Mouse (Mus musculus): Measurements from ENCODE around the gene Ndufaf3. TPM values are rescaled to one million over a fixed set of nuclear protein-coding genes. Genes with fewer than 3 reads are reported as not detected.

Gene Ndufaf3
- 54.9 and 58.4 TPM in 2 replicates for polyA plus RNA-seq (2012; rRNA removed; ENCODE audit: low replicate concordance)

DNA sequence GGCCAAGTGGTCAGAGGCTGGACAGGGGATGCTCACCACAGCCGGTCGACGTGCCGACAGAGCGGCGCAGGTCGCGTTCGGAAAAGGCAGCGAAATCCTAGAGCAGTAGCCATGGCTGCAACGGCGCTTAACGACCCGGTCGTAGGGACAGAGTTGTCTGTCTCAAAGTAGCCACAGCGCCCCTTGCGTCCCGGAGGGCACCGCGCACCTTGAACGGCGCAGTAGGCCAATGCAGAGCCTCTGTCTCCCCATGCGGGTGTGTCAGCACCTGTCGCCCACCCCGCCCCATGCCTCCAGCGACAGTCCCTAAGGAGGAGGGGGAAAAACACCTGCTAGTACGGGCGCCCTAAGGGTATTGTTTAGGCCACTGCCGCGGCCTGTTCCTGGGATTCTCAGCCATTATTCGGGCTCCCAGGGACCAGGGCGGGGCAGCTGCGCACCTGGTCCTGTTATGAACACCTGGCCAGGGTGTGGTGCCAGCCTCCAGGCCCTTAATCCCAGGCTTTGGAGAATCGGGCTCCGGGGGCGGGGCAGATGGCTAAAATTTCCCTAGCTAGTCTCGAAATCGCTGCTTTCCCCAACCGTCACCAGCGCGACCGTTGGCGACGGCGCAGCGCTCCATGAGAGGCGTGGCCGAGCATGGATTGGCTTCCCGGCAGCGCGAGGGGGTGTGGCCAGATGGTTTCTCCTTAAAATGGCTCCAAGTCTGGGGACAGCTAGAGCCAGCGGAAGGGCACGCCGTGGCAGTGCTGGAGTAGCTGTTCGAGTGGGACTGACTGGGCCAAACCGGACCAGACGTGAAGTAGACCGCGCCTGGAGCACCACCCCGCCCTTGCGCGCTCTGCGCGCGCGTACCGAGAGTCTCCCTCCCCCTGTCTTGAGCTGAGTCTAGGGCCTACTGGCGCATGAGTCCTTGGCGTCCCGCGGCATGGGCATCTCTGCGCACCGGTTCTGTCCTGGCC is at the start of gene Ndufaf3:
TSS of gene Ndufaf3 (minus strand) at position 620 of the 962 bp plus-strand sequence.

GRCm38 (mm10) chr9:108596998-108597764 is 29.9 kb upstream of the Ndufaf3 start, which contains the start of gene P4htm:
TSS of gene P4htm (minus strand) at chr9:108597667.

DNA sequence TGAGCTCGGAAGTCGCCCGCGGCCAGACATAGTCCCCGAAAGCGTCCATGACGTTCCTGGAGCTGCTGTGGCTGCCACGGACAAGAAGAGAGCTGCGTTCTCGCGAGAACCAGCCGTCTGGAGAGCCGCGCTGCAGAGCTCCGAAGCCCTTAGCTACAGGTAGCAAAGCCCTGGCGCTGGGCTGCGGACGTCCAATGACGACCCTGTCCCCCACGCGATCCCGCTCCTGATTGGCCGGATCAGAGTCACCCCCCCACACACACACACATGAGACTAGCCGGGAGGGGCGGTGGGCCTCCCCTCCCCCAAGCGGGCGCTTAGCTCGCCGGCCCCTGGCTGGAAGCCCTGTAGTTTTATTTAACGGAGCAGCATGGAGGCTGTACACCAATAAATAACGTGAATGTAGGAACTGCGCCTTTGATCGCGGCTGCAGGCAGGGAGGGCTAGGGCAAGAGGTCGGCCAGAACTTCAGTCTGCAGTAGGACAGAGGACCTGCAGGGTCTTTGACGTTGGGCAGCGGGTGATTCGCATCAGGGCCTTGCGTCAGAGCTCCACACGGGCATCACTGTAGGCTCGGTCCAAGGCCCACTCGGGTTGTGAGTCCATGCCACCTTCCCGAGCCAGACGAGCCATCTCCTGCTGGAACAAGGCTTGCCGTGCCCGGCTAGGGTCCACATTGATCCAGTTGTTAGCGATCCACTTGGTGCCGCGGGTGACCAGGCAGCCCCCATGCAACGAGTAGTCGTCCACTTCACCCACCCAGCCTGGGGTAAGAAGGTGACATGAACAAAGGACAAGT is 11.5 kb upstream of the Ndufaf3 start, which contains the start of gene Wdr6:
TSS of gene Wdr6 (minus strand) at position 195 of the 799 bp plus-strand sequence.

DNA sequence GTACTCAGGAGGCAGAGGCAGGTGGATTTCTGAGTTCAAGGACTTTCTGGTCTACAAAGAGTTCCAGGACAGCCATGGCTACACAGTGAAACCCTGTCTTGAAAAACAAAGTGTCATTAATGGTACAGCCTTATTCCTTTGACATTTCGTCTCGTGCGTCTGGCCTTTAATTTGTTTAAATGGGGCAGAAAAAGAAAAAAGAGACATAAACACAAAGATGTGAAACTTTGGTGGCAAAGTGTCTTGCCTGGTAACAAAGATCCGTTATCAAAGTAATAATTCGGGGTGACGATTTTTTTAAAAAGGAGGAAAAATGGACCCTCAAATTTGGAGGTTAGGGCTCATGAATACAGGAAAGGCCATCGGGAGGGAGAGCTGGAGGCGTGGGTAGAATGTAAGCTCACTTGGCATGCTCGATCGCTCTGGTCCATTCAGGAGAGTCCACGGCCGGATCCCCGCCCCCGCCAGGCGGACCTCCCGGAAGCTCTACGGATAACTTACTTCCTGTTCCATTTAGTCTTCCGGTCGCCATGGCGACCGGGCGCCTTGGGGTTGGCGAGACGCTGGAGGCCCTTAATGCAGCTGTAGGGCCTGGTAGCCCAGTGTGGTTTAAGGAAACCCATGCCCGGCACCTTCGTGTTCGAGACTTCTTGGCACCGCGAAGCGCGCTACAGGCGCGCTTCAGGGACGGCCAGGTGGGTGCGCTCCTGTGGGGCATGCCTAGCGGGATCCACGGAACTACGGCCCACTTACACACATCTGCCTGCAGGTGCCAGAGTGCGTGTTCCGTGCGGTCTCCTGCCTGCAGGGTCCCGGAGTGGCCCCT is 2.4 kb upstream of the Ndufaf3 start, which contains the start of gene Dalrd3:
TSS of gene Dalrd3 (plus strand) at position 506 of the 826 bp plus-strand sequence.

GRCm38 (mm10) chr9:108560227-108560841 is 6.9 kb downstream of the Ndufaf3 start, which contains the start of gene Impdh2:
TSS of gene Impdh2 (plus strand) at chr9:108560286.

DNA sequence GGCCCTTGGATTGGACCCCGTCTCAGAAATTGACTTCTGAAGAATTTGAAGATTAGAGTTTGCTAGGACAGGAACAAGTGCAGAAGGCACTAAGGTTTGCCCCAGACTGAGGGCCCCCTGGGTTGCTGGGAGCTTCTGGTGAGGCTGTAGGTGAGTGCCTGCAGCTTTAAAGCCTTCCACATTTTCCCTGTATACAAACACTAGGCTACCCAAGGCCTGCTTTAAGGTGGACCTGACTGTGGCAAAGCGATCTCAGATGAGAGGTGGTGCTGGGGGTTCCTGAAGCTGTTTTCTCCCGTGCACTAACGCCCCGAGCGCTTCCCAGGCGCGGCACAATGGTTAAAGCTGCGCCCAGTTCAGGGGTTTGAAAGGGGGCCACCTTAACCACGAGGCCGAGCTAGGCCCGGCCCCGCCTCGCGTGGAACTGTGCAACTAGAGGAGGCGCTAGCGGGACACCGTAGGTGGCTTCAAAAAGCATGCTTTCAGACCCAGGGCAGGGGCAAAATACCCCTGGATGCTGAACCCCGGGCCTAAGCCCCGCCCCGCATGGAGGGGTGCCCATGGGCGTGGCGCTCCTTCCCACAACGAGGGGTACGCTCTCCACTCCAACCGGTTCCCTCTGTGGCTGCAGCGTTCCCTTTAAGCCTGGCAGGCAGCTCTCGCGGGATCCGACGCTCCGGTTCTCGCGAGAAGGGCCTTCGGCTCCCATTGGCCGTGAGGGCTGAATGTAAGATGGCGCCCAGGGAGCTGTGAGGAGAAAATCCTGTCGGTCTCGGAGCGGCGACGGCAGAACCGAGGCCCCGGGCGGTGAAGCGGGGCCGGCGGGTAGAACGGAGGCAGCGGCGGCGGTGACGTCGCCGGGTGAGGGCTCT is 50.6 kb downstream of the Ndufaf3 start, which contains the start of gene Qrich1:
TSS of gene Qrich1 (plus strand) at position 427 of the 872 bp plus-strand sequence.

Other genes with a start within 250 kb of the Ndufaf3 start
- gene Gpx1, start 228.5 kb downstream of the Ndufaf3 start, polyA plus RNA-seq (2012; rRNA removed; ENCODE audit: low replicate concordance), result 1,029 and 1,673 TPM in 2 replicates
- gene Usp4, start 219.6 kb downstream of the Ndufaf3 start, polyA plus RNA-seq (2012; rRNA removed; ENCODE audit: low replicate concordance), result 59.2 and 62.9 TPM in 2 replicates
- gene 1700102P08Rik, start 174.6 kb downstream of the Ndufaf3 start, polyA plus RNA-seq (2012; rRNA removed; ENCODE audit: low replicate concordance), result 0.34 and 0.48 TPM in 2 replicates
- 0.03 TPM in 1 of 2 replicates, not detected in the other for gene Ccdc36, start 138.9 kb downstream of the Ndufaf3 start, polyA plus RNA-seq (2012; rRNA removed; ENCODE audit: low replicate concordance)
- gene BC048562, start 131.0 kb downstream of the Ndufaf3 start, polyA plus RNA-seq (2012; rRNA removed; ENCODE audit: low replicate concordance), result not detected in 2 replicates
- gene Ccdc71, start 106.9 kb downstream of the Ndufaf3 start, polyA plus RNA-seq (2012; rRNA removed; ENCODE audit: low replicate concordance), result 24.9 and 25.2 TPM in 2 replicates
- 44.0 and 53.3 TPM in 2 replicates for gene Klhdc8b, start 105.9 kb downstream of the Ndufaf3 start, polyA plus RNA-seq (2012; rRNA removed; ENCODE audit: low replicate concordance)
- gene Lamb2, start 87.7 kb downstream of the Ndufaf3 start, polyA plus RNA-seq (2012; rRNA removed; ENCODE audit: low replicate concordance), result 152 and 195 TPM in 2 replicates
- gene Usp19, start 76.8 kb downstream of the Ndufaf3 start, polyA plus RNA-seq (2012; rRNA removed; ENCODE audit: low replicate concordance), result 177 and 200 TPM in 2 replicates
- 171 and 217 TPM in 2 replicates for gene Qars, start 59.7 kb downstream of the Ndufaf3 start, polyA plus RNA-seq (2012; rRNA removed; ENCODE audit: low replicate concordance)
- gene Qrich1, start 50.6 kb downstream of the Ndufaf3 start, polyA plus RNA-seq (2012; rRNA removed; ENCODE audit: low replicate concordance), result 121 and 153 TPM in 2 replicates
- gene Impdh2, start 7.1 kb downstream of the Ndufaf3 start, polyA plus RNA-seq (2012; rRNA removed; ENCODE audit: low replicate concordance), result 76.5 and 81.5 TPM in 2 replicates
- gene Dalrd3, start 2.5 kb upstream of the Ndufaf3 start, polyA plus RNA-seq (2012; rRNA removed; ENCODE audit: low replicate concordance), result 215 and 258 TPM in 2 replicates
- 39.5 and 43.9 TPM in 2 replicates for gene Wdr6, start 11.3 kb upstream of the Ndufaf3 start, polyA plus RNA-seq (2012; rRNA removed; ENCODE audit: low replicate concordance)
- 7.2 and 10.5 TPM in 2 replicates for gene P4htm, start 30.2 kb upstream of the Ndufaf3 start, polyA plus RNA-seq (2012; rRNA removed; ENCODE audit: low replicate concordance)
- gene Arih2, start 82.0 kb upstream of the Ndufaf3 start, polyA plus RNA-seq (2012; rRNA removed; ENCODE audit: low replicate concordance), result 26.9 and 47.5 TPM in 2 replicates
- 34.9 and 55.0 TPM in 2 replicates for gene Slc25a20, start 94.7 kb upstream of the Ndufaf3 start, polyA plus RNA-seq (2012; rRNA removed; ENCODE audit: low replicate concordance)
- gene Prkar2a, start 121.9 kb upstream of the Ndufaf3 start, polyA plus RNA-seq (2012; rRNA removed; ENCODE audit: low replicate concordance), result 11.2 and 21.9 TPM in 2 replicates
- 55.7 and 58.4 TPM in 2 replicates for gene Ip6k2, start 216.4 kb upstream of the Ndufaf3 start, polyA plus RNA-seq (2012; rRNA removed; ENCODE audit: low replicate concordance)
- 33.1 and 44.7 TPM in 2 replicates for gene Nckipsd, start 240.9 kb upstream of the Ndufaf3 start, polyA plus RNA-seq (2012; rRNA removed; ENCODE audit: low replicate concordance)